Mouse (Mus musculus): ENCODE measurements at regions not wholly inside any gene's neighbourhood (a gene's known extent, or its start where the extent isn't known, plus 50 kb on each side); places are given as distances from the start of the nearest gene placed in this dataset.

GRCm38 (mm10) chr5:77620402-77620801 is 212.6 kb upstream of the Igfbp7 start:
- DNase-seq (ENCODE audit: low read depth): no peak

DNA sequence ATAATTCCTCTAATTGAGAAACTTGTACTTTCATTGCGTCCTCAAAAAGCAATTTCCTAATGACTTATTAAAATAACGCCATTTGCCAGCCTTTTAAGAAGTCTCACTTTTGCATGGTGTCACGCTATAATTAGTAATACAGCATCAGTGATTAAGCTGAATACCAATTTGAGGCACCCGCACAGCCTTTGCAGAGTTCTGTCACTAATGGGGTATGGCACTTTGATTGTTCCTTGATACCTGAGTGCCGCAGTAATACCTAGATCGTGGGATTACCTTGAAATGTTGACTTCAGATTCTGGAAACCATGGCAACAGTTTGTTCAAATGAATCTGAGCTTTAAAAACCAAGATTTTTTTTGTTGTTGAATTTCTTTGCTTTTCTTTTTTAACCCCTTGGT is 202.7 kb upstream of the Igfbp7 start:
- DNase-seq (ENCODE audit: low read depth): no peak

DNA sequence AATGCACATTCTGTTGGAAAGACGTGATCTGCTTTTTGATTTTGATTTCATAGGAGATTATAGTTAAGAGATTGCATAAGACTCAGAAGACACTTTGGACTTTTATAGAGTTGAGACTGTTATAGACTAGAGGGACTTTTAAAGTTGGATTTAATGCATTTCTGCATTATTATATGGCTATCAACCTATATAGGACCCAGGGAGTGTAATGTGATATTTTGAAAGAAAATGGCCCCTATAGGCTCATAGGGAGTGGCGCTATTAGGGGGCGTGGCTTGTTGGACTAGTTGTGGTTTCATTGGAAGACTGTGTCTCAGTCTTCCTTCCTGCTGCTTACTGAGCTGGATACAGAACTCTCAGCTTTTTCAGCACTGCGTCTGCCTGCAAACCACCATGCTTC is 186.9 kb upstream of the Igfbp7 start:
- no peak for DNase-seq (ENCODE audit: low read depth)

- no peak for DNase-seq (ENCODE audit: low read depth)
Observed at GRCm38 (mm10) chr5:77589252-77589651, 181.4 kb upstream of the Igfbp7 start.

DNA sequence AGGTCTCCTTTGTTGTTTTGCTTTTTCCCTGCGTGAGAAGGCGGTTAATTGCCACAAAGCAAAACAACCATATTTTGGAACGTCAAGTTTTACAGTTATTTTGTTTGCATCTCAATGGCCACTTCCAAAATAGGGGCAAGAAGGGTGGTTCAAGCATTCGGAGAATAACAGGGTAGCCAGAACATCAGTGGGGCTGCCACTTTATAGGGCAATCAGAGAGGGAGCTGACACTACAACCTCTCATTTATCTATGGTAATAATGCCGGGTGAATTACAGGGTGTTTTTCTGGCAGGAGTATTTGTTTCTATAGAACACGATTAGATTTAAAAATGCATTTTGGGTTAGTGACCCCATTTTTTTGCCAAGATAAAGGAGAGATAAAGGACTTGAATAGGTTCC is 173.9 kb upstream of the Igfbp7 start:
- DNase-seq (ENCODE audit: low read depth): no peak

DNA sequence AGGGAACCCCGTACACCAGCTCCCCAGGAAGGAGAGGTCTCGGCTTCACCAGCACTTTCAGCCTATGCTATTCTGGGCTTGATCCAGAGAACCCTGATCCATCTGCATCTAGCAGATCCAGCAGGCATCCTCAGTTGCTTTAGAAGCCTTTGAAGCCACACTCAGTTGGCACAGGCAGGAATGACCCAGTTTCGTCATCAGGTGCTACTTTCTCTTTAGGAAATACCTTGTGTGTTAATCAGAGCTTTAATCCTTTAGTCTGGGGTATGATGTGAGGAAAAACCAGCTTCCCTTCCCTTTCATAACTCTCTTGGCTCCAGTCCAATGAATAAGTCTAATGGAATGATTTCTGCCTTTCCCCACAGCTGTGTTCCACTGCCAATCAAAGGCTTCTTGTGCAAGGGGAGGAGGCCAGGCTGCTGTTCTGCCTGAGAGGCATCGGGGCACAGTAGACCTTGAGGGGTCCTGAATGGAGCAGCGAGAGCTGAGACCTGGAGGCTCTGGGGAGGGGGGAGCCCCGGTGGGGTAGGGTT is 173.3 kb upstream of the Igfbp7 start:
- peak; percentile 93 for DNase-seq (ENCODE audit: low read depth)

DNA sequence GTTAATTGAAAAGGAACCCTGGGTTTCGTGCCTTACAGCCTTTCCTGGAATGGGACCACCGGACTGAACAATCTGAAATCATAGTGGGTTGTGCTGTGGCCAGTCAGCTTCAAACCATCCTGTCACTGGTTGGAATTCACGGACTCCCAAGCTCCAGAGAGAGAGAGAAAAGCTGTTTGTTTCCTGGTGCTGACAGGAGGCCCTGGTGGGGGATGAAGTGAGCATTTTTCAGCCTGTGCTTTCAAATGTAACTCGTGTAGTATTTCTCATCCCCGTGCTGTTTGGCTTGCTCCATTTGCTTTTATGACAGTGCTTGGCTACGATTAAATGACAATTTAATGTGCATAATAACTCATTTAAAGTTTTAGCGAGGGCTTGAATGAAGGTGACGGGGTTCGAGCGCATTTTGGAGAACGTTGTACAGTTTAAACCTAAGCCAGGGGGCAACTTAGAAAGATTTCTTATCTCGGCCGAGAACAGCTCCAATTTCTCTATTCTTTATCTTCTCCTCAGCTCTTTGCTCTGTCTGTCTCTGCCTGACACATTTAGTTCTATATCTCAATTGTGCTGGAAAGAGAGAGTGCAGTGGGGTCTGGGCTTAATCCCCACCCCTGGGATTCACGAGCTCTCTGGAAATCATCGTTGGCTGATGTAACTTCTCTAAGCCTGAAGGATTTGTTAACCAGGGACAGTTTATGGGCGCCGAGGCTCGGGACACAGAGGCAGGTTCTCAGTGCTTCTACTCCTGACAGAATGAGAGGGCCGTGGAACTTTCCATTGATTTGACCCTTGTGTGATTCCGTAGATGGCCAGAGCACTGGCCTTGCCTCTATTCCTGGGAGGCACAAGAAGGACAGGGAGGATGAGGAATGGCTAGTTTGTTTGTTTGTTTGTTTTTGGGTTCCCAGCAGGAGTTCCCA is 172.2 kb upstream of the Igfbp7 start:
- no peak for DNase-seq (ENCODE audit: low read depth)

DNA sequence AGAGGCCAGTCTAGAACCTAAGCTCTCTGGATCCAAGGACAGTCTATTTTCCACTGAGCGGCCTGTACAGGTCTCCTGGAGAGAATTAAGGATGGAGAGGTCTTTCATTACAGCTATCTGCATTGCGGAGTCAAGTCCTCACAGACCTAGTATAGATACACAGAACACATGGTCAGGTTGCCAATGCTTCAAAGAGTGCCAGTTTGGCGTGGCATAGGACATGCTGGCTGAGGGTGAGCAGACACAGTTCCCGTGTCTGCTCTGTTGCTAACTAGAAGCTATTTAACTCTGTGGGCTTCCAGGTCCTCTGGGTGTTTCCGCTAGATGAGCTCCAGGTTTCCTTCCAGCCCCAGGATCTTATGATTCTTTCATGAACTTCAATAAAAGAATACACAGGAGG is 169.0 kb upstream of the Igfbp7 start:
- no peak for DNase-seq (ENCODE audit: low read depth)

DNA sequence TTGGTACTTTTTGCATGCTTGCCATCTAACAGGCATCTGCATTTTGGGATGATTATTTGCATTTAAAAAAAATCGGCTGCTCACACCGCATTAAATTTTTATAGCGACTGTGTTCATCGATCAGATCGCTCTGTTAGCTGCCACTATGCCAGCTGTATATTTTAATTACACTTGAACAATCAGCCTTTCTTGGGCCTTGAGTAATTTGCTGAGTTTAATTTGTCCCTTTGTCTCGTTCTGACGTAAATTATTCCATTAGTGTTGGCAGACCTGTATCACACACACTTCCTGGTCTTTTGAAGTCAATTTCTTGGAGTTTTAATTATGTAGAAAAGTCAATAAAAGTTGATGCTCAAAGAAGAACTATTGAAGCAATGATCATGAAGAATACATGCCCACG is 167.9 kb upstream of the Igfbp7 start:
- no peak for DNase-seq (ENCODE audit: low read depth)

- no peak for DNase-seq (ENCODE audit: low read depth)
Observed at GRCm38 (mm10) chr5:77570364-77570763, 162.5 kb upstream of the Igfbp7 start.

DNA sequence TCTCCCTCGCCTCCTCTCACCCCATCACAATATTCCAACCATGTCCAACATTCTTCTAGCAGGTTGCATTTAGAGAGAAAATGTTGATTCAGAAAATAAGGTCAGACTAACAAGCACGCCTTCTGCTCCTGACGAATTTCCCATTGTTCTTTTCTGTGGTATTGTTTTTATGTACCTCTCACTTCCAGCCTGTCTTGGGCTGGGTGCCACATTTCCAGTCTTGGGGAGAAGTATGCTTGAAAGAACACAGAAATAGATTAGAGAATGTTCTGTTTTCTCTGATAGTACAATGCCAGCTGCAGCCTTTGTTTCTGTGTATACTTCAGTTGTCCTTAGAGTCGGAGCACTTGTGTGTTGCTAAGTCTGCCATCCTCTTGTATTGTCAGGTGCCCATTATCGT is 160.3 kb upstream of the Igfbp7 start:
- DNase-seq (ENCODE audit: low read depth): no peak

DNA sequence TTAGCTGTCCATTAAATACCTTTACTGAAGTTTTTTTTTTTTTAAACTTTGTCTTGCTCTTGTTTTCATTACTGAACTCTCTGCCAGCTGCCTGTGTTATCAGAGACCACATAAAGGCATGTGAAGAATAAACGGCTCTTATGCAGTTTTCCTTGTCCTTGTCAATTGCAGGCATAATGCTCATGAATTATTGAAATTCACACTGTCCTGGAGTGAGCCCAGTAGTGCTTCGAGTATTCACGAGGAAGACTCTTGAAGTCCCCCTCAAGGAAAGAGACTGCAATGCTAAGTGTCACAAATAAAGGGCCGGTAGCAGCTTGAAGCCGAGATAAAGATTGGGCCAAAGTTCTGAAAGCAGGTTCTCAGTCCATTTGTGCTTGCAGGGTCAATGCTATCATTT is 144.7 kb upstream of the Igfbp7 start:
- DNase-seq (ENCODE audit: low read depth): no peak

DNA sequence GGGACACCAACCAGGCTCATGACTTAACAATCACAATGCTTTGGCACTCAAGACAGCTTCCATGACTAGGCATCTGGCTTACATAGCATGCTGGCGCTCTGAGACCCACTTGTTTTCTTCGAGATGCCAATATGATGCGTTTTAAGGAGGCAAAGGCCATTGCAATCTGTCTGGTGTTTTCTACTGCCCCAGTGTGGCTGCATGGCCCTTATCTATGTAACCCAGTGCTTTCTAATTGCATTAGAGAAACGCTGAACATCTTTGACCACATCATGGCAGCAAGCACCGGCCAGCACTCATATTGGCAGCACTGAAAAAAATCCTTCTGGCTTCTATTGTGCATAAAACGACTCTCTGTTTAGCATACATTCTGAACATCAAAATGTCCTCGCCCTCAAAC is 144.2 kb upstream of the Igfbp7 start:
- DNase-seq (ENCODE audit: low read depth): no peak

DNA sequence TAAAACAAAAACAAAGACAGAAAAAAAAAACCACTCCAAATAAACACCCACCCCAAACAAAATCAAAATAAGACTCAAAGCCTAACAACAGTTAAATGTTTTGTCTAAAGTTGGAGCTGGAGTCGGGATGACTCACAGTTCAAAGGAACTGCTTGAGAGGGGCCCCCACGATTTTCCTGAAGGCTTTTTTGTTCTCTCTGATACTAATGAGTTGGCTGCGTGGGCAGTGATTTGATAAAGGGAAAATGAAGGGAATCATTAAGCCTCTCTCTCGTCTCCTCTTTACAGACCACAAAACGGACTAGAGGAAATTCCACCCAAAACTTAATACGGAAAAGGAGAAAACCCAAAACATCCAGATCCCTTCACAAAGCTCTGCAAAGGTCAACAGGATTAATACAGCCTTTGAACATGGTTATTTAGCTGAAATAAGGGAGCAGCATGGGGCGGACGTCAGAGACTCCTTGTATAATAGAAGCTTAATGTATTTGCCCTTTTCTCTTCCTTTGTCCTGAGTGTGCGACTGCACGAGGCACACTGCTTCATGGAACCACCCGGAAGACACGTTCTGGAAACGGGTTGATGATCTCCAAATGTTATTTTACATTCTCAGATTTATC is 138.3 kb upstream of the Igfbp7 start:
- DNase-seq (ENCODE audit: low read depth): no peak

DNA sequence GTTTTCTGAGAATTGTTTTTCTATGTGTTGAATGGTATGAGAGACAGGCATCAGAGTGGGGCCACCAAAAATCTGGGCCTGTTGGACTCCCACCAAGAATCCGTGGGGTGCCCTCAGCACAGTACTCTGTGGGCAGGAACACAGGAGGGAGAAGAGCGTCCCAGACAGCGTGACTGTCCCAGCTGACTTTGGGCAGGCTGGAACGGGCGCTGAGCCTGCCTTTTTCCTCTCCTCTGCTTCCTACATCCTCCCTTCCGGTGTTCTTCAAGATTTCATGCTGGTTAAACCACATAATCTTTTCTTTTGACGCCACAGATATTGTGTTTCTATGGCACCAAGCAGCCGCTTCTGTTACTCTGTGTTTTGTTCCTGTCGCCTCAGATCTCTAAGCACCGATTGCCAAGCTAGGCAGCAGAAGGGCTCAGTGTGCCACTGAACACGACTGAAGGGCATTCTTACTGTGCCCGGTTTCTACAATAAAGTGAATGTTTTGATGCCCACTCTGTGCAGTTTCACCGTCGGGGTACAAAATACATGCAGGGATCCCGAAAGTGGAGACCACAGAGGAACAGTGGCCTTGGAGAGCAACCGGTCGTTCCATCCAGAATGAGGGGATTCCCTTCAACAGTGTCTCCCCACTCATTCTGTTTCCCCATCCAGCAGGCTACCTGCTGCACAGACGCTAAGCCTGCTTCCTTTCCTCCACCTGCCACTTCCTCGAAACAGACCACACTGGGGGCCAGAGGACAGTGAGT is 124.6 kb upstream of the Igfbp7 start:
- DNase-seq (ENCODE audit: low read depth): no peak

- DNase-seq (ENCODE audit: low read depth): no peak
Observed at GRCm38 (mm10) chr5:77530376-77530775, 122.5 kb upstream of the Igfbp7 start.

DNA sequence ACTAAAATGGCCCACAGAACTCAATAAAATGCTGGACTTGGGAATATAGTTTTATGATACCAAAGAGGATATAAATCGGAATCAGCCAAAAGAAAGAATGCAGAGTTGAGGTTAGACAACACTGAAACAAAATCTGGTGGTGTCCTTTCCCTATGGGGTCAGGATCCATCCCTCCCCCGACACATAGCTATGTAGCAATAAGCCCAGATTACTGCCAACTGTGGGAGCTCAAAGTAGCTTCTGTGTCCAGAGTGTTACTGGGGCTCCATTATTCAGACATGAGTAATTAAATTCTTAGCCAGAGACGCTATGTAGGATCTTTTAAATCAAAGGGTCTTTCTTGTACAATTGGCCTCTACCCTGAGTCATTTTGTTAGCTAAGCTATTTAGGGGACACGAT is 109.4 kb upstream of the Igfbp7 start:
- no peak for DNase-seq (ENCODE audit: low read depth)

DNA sequence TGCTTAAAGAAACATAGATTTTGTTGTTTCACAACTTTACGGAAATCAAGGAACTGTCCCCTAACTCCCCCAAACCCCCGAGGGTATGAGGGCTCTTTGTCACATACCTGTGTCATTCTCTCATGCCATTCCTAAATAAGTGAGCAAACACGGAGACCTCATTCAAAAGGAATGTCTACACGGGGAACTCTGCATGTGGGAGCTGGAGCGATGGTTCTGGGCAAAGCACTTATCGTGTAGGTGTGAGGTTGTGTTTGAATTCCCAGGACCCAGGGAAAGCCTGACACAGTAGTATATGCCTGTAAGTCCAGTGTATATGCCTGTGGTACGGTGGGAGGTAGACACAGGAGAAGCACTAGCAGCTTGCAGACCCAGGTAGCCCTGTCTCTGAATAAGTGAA is 107.6 kb upstream of the Igfbp7 start:
- DNase-seq (ENCODE audit: low read depth): no peak

DNA sequence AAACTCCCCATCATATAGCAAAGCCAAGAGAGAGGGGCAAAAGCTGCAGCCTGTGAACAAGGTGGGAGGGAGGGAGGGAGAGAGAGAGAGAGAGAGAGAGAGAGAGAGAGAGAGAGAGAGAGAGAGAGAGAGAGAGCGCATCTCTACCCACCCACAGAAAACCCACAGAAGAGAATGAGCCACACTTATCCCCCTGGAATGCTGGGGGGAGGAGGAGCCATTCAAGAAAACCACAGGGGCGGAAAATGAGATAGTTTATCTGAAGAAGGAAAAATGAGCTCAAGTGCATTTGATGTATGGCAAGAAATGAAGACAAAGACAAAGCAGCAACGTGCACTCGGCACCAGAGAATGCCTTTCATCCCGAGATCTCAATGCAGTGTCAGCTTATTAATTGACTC is 94.8 kb upstream of the Igfbp7 start:
- DNase-seq (ENCODE audit: low read depth): no peak

- no peak for DNase-seq (ENCODE audit: low read depth)
Observed at GRCm38 (mm10) chr5:77499949-77500460, 92.2 kb upstream of the Igfbp7 start.

DNA sequence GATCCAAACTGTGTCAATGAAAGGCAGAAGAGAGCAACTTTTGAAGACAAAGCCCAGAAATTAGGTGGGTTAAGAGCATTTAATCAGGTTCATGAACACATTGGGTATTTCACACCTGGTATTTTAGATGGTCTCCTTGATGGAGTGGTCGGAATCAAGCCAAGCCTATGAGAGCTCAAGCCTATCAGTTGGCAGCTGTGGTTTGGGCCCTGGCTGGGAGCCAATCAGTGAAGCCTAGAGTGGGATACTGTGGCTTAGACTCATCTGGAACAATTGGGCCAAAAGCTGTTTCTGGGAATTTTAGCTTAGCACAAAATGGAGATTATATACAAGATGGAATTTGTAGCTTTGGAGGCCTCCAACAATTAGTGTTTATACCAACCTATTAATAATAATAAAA is 86.8 kb upstream of the Igfbp7 start:
- no peak for DNase-seq (ENCODE audit: low read depth)

GRCm38 (mm10) chr5:77488969-77489368 is 81.1 kb upstream of the Igfbp7 start:
- DNase-seq (ENCODE audit: low read depth): no peak

Measured in gonadal fat pad, adult 2 months (tissue).